Mouse (Mus musculus): ENCODE results near the gene Hmgcl. TPM values are rescaled to one million over a fixed set of nuclear protein-coding genes. Genes with fewer than 3 reads are reported as not detected.

Hmgcl gene
- polyA plus RNA-seq, 1 experiment from 2014 or later = 57.6 TPM

DNA sequence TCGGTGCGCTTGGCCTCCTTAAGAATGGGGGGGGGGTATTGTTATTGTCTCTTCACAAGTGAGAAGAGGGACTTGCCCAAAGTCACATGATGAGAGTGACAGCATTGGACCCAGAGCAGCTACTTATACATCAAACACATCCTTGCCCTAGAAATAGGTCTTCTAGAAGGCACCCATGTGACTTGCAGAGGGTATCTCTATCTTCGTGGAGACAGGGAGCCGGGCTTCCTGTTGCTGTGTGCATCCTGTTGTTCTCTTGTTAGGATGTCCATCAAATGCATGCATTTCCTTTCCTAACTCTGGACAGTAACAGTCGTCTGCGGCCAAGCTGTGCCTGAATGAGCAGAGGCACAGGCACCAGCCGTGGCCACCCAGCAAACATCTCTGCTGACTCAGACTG lies 34.7 kb upstream of the Hmgcl start:
- Histone ChIP-seq H3K27me3 (ENCODE audit: control insufficient read depth, insufficient read depth, low read length) (no peaks in the 10 kb centered on the region), H3K36me3 (ENCODE audit: control insufficient read depth, insufficient read depth, low read length) (no peaks in the 10 kb centered on the region), H3K4me2 (ENCODE audit: low read length) (no peak overlapping the region), H3K4me1 (ENCODE audit: control insufficient read depth, insufficient read depth, low read length) (no peaks in the 10 kb centered on the region), H3K9me3 (ENCODE audit: control insufficient read depth, low read length) (no peaks in the 10 kb centered on the region), H3K4me3 (replicated peaks; ENCODE audit: low read depth, low read length) (no peak overlapping the region), H3K27ac (replicated peaks; ENCODE audit: low read depth, low read length) (no peak overlapping the region), H3K9ac (replicated peaks; ENCODE audit: low read length) (no peak overlapping the region)
- ATAC-seq (ENCODE audit: low FRiP score, low TSS enrichment) (no peak), DNase-seq (no peak)
- 74% methylated on average over 7 of the region's 7 CpGs for WGBS

DNA sequence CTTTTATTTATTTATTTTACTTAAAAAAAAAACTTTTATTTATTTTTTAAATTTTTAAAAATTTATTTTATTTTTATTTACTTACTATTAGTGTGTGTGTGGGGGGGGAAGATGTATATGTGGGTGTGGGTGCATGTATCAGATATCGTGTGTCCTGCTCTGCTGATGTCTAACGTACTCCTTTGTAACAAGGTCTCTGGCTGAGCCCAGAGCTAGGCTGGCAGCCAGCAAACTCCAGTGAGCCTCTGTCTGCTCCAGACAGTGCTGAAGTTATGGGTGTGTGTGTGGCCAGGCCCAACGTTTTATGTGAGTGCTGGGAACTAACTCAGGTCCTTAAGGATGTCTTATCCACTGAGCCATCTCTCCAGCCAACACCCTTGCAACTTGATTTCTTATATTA lies 34.1 kb upstream of the Hmgcl start:
- Histone ChIP-seq H3K9ac (replicated peaks; ENCODE audit: low read length) (no peak overlapping the region), H3K4me2 (ENCODE audit: low read length) (no peak overlapping the region), H3K36me3 (ENCODE audit: control insufficient read depth, insufficient read depth, low read length) (no peaks in the 10 kb centered on the region), H3K27me3 (ENCODE audit: control insufficient read depth, insufficient read depth, low read length) (no peaks in the 10 kb centered on the region), H3K9me3 (ENCODE audit: control insufficient read depth, low read length) (no peaks in the 10 kb centered on the region), H3K4me3 (replicated peaks; ENCODE audit: low read depth, low read length) (no peak overlapping the region), H3K4me1 (ENCODE audit: control insufficient read depth, insufficient read depth, low read length) (no peaks in the 10 kb centered on the region), H3K27ac (replicated peaks; ENCODE audit: low read depth, low read length) (no peak overlapping the region)
- DNase-seq (no peak), ATAC-seq (ENCODE audit: low FRiP score, low TSS enrichment) (no peak)
- WGBS = 70% methylated on average over 3 of the region's 3 CpGs

DNA sequence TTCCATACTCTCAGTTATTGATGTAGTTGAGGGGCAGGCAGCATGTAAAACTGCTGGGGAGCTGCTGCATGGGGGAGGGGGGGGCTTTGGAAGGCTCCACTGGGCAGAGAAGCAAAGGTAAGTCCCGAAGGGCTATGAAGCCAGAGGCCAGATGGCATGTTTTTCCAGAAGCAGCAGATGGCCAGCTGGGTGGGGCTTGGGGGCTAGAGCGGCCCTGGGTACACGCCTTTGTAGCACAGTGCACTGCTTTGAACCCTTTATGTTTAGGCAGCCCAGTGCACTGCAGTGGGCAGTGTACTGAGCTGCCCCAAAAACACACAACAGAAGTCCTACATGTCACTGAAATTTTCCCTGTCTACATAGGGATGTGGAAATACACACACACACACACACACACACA lies 33.4 kb upstream of the Hmgcl start:
- H3K27ac ChIP-seq (replicated peaks; ENCODE audit: low read depth, low read length) = peak overlapping the region; percentile 45; the same call in 1 of the 2 replicates
- no peak overlapping the region for H3K4me3 ChIP-seq (replicated peaks; ENCODE audit: low read depth, low read length)
- H3K4me2 ChIP-seq (ENCODE audit: low read length) = no peak overlapping the region
- H3K27me3 ChIP-seq (ENCODE audit: control insufficient read depth, insufficient read depth, low read length) = no peaks in the 10 kb centered on the region
- no peaks in the 10 kb centered on the region for H3K9me3 ChIP-seq (ENCODE audit: control insufficient read depth, low read length)
- DNase-seq (peak; percentile 61), ATAC-seq (ENCODE audit: low FRiP score, low TSS enrichment) (peak; percentile 58; the same call in 1 of the 2 replicates)
- WGBS = 14% methylated on average over 3 of the region's 3 CpGs
- no peak overlapping the region for H3K9ac ChIP-seq (replicated peaks; ENCODE audit: low read length)
- H3K4me1 ChIP-seq (ENCODE audit: control insufficient read depth, insufficient read depth, low read length) = no peaks in the 10 kb centered on the region
- H3K36me3 ChIP-seq (ENCODE audit: control insufficient read depth, insufficient read depth, low read length) = no peaks in the 10 kb centered on the region

DNA sequence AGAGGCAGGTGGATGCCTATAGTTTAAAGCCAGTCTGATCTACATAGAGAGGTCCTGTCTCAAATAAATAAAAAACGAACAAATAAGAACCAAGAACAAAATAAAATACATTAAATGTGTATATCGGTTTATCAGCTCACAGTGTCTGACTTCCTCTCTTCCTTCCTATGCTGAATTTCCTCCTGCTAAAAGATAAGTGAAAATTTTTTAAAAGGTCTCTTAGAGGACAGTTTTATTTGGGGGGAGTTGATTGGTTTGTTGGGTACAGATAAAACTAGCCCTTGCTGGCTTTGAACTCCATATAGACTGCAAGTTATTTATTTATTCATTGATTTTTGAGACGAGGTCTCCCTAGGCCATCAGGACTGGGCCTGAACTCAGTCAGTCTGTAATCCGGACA lies 32.8 kb upstream of the Hmgcl start:
- no peak for DNase-seq

DNA sequence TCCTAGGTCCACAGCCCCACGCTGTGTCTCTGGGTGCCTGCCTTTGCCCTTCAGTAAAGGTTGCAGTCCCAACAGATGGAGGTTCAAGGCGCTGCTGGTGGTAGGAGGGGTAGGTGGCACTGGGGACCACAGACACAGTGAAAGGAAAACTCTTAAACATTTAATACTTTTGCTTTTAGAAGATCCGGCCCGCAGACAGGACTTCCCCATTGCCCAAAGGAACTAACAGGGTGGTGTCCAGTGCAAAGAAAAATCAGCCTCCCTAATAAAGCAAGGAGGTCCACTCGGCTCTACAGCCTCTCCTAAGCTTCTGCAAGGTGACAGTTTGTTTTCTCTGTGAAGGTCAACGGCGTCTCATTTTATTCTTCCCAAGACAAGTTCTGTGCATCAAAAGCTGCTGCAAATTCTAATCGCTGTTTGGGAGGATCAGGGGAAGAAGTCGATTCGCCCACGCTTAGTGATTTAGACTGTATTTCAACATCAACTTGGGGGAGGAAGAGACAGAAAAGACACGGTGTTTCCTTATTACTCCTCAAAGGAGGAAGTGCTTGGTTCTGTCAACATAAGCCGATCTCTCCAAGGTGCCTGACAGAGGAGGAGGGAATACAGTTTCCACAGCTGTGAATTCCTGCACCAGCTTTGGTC lies 27.5 kb upstream of the Hmgcl start:
- Histone ChIP-seq H3K27me3 (ENCODE audit: control insufficient read depth, insufficient read depth, low read length) (no peaks in the 10 kb centered on the region), H3K9me3 (ENCODE audit: control insufficient read depth, low read length) (no peaks in the 10 kb centered on the region), H3K4me2 (ENCODE audit: low read length) (no peak overlapping the region), H3K9ac (replicated peaks; ENCODE audit: low read length) (no peak overlapping the region), H3K4me3 (replicated peaks; ENCODE audit: low read depth, low read length) (no peak overlapping the region), H3K27ac (replicated peaks; ENCODE audit: low read depth, low read length) (no peak overlapping the region), H3K36me3 (ENCODE audit: control insufficient read depth, insufficient read depth, low read length) (0 out of 2 replicates have a peak, but pooled peaks cover 5% of the 10 kb centered on the region), H3K4me1 (ENCODE audit: control insufficient read depth, insufficient read depth, low read length) (peaks cover 8% of the 10 kb centered on the region)
- DNase-seq = no peak
- whole genome bisulfite sequencing = 91% methylated on average over 13 of the region's 13 CpGs
- no peak for ATAC-seq (ENCODE audit: low FRiP score, low TSS enrichment)

More for the DNA sequence above, 32.8 kb upstream of the Hmgcl start:
- H3K4me3 ChIP-seq (replicated peaks; ENCODE audit: low read depth, low read length) = no peak overlapping the region
- no peaks in the 10 kb centered on the region for H3K36me3 ChIP-seq (ENCODE audit: control insufficient read depth, insufficient read depth, low read length)
- WGBS = 68% methylated on average over 4 of the region's 4 CpGs
- H3K4me2 ChIP-seq (ENCODE audit: low read length) = no peak overlapping the region
- H3K9me3 ChIP-seq (ENCODE audit: control insufficient read depth, low read length) = no peaks in the 10 kb centered on the region
- no peak overlapping the region for H3K9ac ChIP-seq (replicated peaks; ENCODE audit: low read length)
- no peaks in the 10 kb centered on the region for H3K27me3 ChIP-seq (ENCODE audit: control insufficient read depth, insufficient read depth, low read length)
- ATAC-seq (ENCODE audit: low FRiP score, low TSS enrichment) = no peak
- peak overlapping the region; percentile 45; the same call in 1 of the 2 replicates for H3K27ac ChIP-seq (replicated peaks; ENCODE audit: low read depth, low read length)
- no peaks in the 10 kb centered on the region for H3K4me1 ChIP-seq (ENCODE audit: control insufficient read depth, insufficient read depth, low read length)

DNA sequence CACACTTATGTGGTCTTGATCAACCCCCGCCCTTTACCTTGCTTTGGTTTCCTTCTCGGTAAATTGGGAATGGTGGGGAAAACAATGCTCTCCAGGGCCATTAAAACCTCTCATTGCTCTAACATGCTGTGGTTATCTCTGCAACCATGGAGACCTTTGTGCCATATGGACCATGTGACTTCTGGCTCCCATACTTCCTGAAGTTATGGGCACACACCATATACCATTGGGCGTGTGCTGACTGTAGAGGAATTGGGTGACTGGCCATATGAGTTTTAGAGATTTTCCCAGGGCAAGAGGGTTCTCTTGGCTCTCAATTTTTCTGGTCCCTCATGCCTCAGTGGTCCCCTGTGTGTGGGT lies 27.0 kb upstream of the Hmgcl start:
- H3K9ac ChIP-seq (replicated peaks; ENCODE audit: low read length) = no peak overlapping the region
- 0 out of 2 replicates have a peak, but pooled peaks cover 8% of the 10 kb centered on the region for H3K36me3 ChIP-seq (ENCODE audit: control insufficient read depth, insufficient read depth, low read length)
- no peak overlapping the region for H3K4me3 ChIP-seq (replicated peaks; ENCODE audit: low read depth, low read length)
- WGBS = 100% methylated on average over 3 of the region's 3 CpGs
- DNase-seq (no peak), ATAC-seq (ENCODE audit: low FRiP score, low TSS enrichment) (no peak)
- no peaks in the 10 kb centered on the region for H3K27me3 ChIP-seq (ENCODE audit: control insufficient read depth, insufficient read depth, low read length)
- no peak overlapping the region for H3K27ac ChIP-seq (replicated peaks; ENCODE audit: low read depth, low read length)
- H3K4me1 ChIP-seq (ENCODE audit: control insufficient read depth, insufficient read depth, low read length) = peaks cover 8% of the 10 kb centered on the region
- H3K9me3 ChIP-seq (ENCODE audit: control insufficient read depth, low read length) = no peaks in the 10 kb centered on the region
- no peak overlapping the region for H3K4me2 ChIP-seq (ENCODE audit: low read length)

DNA sequence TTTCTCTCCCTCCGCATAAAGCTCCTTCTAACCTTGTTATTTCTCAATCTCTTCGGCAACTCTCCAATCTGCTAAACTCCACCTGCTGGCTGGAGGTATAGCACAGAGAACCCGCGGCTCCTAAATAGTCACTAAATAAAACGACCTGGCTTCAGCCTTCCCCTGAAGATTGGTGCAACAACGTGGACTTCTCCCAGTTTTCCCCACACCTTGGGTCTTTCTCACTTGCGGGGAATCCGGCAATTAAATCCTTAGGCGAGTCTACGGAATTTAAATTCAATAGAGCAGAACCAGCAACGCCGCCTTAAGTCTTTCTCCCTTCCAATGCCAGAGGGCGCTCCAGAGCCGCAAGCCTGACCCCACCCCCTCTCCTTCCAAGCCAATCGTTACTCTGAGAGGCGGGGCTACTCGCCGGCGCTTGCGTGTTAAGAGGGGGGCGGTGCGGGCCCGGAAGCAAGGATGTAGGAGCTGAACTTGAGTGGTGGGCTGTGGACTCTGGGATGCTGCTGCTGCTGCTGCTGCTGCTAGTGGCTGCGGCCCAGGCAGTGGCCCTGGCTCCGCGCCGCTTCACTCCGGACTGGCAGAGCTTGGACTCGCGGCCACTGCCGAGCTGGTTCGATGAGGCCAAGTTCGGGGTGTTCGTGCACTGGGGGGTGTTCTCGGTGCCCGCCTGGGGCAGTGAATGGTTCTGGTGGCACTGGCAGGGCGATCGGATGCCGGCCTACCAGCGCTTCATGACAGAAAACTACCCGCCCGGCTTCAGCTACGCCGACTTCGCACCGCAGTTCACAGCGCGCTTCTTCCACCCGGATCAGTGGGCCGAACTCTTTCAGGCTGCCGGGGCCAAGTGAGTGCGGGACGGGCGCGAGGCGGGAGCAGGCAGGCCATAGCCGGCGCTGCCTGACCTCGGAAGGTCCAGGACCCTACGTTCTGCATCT lies 25.7 kb upstream of the Hmgcl start, which contains the start of gene Fuca1:
Gene Fuca1, plus strand, starts transcription at position 432 of the 938 bp plus-strand sequence.
- Histone ChIP-seq H3K4me2 (ENCODE audit: low read length) (peak within 1 kb of the TSS; percentile 87), H3K27ac (replicated peaks; ENCODE audit: low read depth, low read length) (peak within 1 kb of the TSS; percentile 73), H3K4me1 (ENCODE audit: control insufficient read depth, insufficient read depth, low read length) (peaks cover 8% of the 10 kb centered on the region), H3K27me3 (ENCODE audit: control insufficient read depth, insufficient read depth, low read length) (no peaks in the 10 kb centered on the region), H3K4me3 (replicated peaks; ENCODE audit: low read depth, low read length) (peak within 1 kb of the TSS; percentile 72), H3K36me3 (ENCODE audit: control insufficient read depth, insufficient read depth, low read length) (peaks cover 11% of the 10 kb centered on the region), H3K9me3 (ENCODE audit: control insufficient read depth, low read length) (no peaks in the 10 kb centered on the region), H3K9ac (replicated peaks; ENCODE audit: low read length) (peak within 1 kb of the TSS; percentile 66)
- 2% methylated on average over 60 of the region's 60 CpGs for WGBS
- DNase-seq = peak; percentile 99
- ATAC-seq (ENCODE audit: low FRiP score, low TSS enrichment) = peak; percentile 96

DNA sequence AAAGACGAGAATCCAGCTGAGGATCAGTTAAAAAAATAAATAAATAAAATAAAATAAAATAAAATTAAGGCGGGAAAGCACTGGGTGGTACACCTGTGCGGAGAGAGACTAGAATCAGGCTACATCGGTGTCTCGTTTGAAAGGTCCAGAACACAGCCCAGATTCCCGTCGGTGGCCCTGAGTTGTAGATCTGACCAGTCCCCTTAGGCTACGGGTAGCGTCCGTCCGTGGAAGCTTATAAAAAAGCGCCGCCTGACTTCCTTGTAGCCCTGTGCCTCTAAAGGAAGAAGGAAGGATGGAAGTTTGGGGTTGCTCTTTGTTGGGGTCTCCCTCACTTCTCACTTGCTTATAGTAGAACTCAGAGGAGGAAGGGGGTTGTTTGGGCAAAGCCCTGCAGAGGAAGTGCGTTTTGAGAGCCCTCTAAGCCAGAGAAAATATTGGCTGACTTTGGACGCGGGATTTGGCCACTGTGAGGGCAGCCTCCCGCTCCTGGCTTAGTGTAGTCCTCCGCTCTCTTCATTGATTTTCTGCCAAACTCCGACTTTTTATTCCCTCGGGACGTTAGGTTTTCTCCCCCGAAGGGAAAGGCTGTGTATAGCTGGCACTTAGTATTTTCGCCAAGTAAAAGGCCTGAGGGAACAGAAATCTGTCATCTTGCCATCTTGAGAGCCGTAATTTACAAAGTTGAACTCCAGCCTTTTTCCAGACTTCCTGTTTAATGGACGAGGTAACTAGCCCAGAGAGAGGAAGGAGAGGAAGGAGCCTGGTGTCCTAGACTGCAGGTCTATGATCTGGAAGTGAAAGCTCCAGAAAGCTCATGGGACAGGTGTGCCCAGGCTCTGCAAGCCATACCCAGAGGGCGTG lies 24.8 kb upstream of the Hmgcl start:
- Histone ChIP-seq H3K4me1 (ENCODE audit: control insufficient read depth, insufficient read depth, low read length) (peaks cover 8% of the 10 kb centered on the region), H3K36me3 (ENCODE audit: control insufficient read depth, insufficient read depth, low read length) (peaks cover 19% of the 10 kb centered on the region), H3K4me2 (ENCODE audit: low read length) (peak overlapping the region; percentile 87), H3K9ac (replicated peaks; ENCODE audit: low read length) (peak overlapping the region; percentile 66), H3K9me3 (ENCODE audit: control insufficient read depth, low read length) (no peaks in the 10 kb centered on the region), H3K27me3 (ENCODE audit: control insufficient read depth, insufficient read depth, low read length) (no peaks in the 10 kb centered on the region), H3K4me3 (replicated peaks; ENCODE audit: low read depth, low read length) (peak overlapping the region; percentile 72), H3K27ac (replicated peaks; ENCODE audit: low read depth, low read length) (peak overlapping the region; percentile 73)
- DNase-seq (peak; percentile 49), ATAC-seq (ENCODE audit: low FRiP score, low TSS enrichment) (no peak)
- WGBS = 6% methylated on average over 26 of the region's 26 CpGs
